Mouse (Mus musculus): ENCODE results near the gene 2310050C09Rik. TPM values are rescaled to one million over a fixed set of nuclear protein-coding genes. Genes with fewer than 3 reads are reported as not detected.

The 2310050C09Rik gene
- polyA plus RNA-seq, 1 experiment from 2014 or later: not detected

Other genes starting within 250 kb of the 2310050C09Rik start
- gene Lce6a, start 248.6 kb downstream of the 2310050C09Rik start, polyA plus RNA-seq (2016; fragmentation: Nextera tagmentation; extraction: Ambion mirVana): not detected in 2 replicates
- not detected in 2 replicates for gene Lce1a1, start 221.9 kb downstream of the 2310050C09Rik start, polyA plus RNA-seq (2016; fragmentation: Nextera tagmentation; extraction: Ambion mirVana)
- not detected in 2 replicates for gene Lce1b, start 213.3 kb downstream of the 2310050C09Rik start, polyA plus RNA-seq (2016; fragmentation: Nextera tagmentation; extraction: Ambion mirVana)
- gene Lce1a2, start 199.9 kb downstream of the 2310050C09Rik start, polyA plus RNA-seq (2016; fragmentation: Nextera tagmentation; extraction: Ambion mirVana): not detected in 2 replicates
- not detected in 2 replicates for gene Lce1c, start 191.0 kb downstream of the 2310050C09Rik start, polyA plus RNA-seq (2016; fragmentation: Nextera tagmentation; extraction: Ambion mirVana)
- not detected in 2 replicates for gene Lce1d, start 183.0 kb downstream of the 2310050C09Rik start, polyA plus RNA-seq (2016; fragmentation: Nextera tagmentation; extraction: Ambion mirVana)
- gene Lce1e, start 161.1 kb downstream of the 2310050C09Rik start, polyA plus RNA-seq (2016; fragmentation: Nextera tagmentation; extraction: Ambion mirVana): not detected in 2 replicates
- gene Lce1f, start 149.9 kb downstream of the 2310050C09Rik start, polyA plus RNA-seq (2016; fragmentation: Nextera tagmentation; extraction: Ambion mirVana): not detected in 2 replicates
- not detected in 2 replicates for gene Gm38119, start 131.1 kb downstream of the 2310050C09Rik start, polyA plus RNA-seq (2016; fragmentation: Nextera tagmentation; extraction: Ambion mirVana)
- not detected in 2 replicates for gene Lce1g, start 117.9 kb downstream of the 2310050C09Rik start, polyA plus RNA-seq (2016; fragmentation: Nextera tagmentation; extraction: Ambion mirVana)
- not detected in 2 replicates for gene Lce1h, start 105.2 kb downstream of the 2310050C09Rik start, polyA plus RNA-seq (2016; fragmentation: Nextera tagmentation; extraction: Ambion mirVana)
- not detected in 2 replicates for gene Lce1i, start 91.3 kb downstream of the 2310050C09Rik start, polyA plus RNA-seq (2016; fragmentation: Nextera tagmentation; extraction: Ambion mirVana)
- not detected in 2 replicates for gene Lce1j, start 79.7 kb downstream of the 2310050C09Rik start, polyA plus RNA-seq (2016; fragmentation: Nextera tagmentation; extraction: Ambion mirVana)
- gene Lce1k, start 62.3 kb downstream of the 2310050C09Rik start, polyA plus RNA-seq (2016; fragmentation: Nextera tagmentation; extraction: Ambion mirVana): not detected in 2 replicates
- not detected in 2 replicates for gene Kprp, start 43.0 kb downstream of the 2310050C09Rik start, polyA plus RNA-seq (2016; fragmentation: Nextera tagmentation; extraction: Ambion mirVana)
- not detected in 2 replicates for gene Lce1l, start 18.9 kb downstream of the 2310050C09Rik start, polyA plus RNA-seq (2016; fragmentation: Nextera tagmentation; extraction: Ambion mirVana)
- not detected in 2 replicates for gene Lce3a, start 56.0 kb upstream of the 2310050C09Rik start, polyA plus RNA-seq (2016; fragmentation: Nextera tagmentation; extraction: Ambion mirVana)
- gene Lce3b, start 62.8 kb upstream of the 2310050C09Rik start, polyA plus RNA-seq (2016; fragmentation: Nextera tagmentation; extraction: Ambion mirVana): not detected in 2 replicates
- not detected in 2 replicates for gene Lce3c, start 74.3 kb upstream of the 2310050C09Rik start, polyA plus RNA-seq (2016; fragmentation: Nextera tagmentation; extraction: Ambion mirVana)
- gene Lce3d, start 87.2 kb upstream of the 2310050C09Rik start, polyA plus RNA-seq (2016; fragmentation: Nextera tagmentation; extraction: Ambion mirVana): not detected in 2 replicates
- not detected in 2 replicates for gene Lce3e, start 96.8 kb upstream of the 2310050C09Rik start, polyA plus RNA-seq (2016; fragmentation: Nextera tagmentation; extraction: Ambion mirVana)
- not detected in 2 replicates for gene Lce3f, start 122.0 kb upstream of the 2310050C09Rik start, polyA plus RNA-seq (2016; fragmentation: Nextera tagmentation; extraction: Ambion mirVana)
- gene Crct1, start 145.5 kb upstream of the 2310050C09Rik start, polyA plus RNA-seq (2016; fragmentation: Nextera tagmentation; extraction: Ambion mirVana): 0.36 TPM in 1 of 2 replicates, not detected in the other
- gene Lce1m, start 148.8 kb upstream of the 2310050C09Rik start, polyA plus RNA-seq (2016; fragmentation: Nextera tagmentation; extraction: Ambion mirVana): not detected in 2 replicates
- gene Gm4858, start 198.6 kb upstream of the 2310050C09Rik start, polyA plus RNA-seq (2016; fragmentation: Nextera tagmentation; extraction: Ambion mirVana): not detected in 2 replicates

Data from embryonic facial prominence, embryonic 10.5 days (tissue).